Mouse (Mus musculus): ENCODE measurements at regions not wholly inside any gene's neighbourhood (a gene's known extent, or its start where the extent isn't known, plus 50 kb on each side); places are given as distances from the start of the nearest gene placed in this dataset.
A peak's percentile ranks its signal among the peaks of the same experiment; 100 is the strongest.

DNA sequence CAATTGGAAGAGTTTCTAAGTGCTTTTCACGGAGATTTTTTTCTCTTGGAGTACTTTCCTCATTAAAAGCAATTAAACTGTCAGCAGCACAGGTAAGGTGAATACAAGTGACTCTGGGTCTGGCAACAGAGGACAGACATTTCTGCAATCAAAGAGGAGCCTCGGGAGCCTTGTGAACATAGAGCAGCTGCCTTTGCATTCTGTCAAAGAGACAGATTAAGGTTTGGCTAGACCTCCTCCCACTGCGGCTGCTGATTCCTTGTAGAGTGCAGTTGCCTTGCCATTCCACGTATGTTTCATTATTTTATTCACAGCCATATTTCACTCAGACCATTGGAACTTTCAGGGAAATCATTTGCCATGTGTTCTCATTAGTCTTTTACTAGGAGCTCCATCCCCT is 563.0 kb upstream of the Gnpda2 start:
- intact Hi-C loops (cut with DNase I), result no loop called here
- peak in 1 of 2 experiments; percentile 8 for DNase-seq (ENCODE audit: low spot score in 2 of 2)
